Mouse (Mus musculus): Measurements from ENCODE around the gene Vmn1r138. TPM values are rescaled to one million over a fixed set of nuclear protein-coding genes. Genes with fewer than 3 reads are reported as not detected.
"Not testable (repeated sequence)": the region's sequence is repeated elsewhere in the genome, so short reads cannot be mapped to it uniquely, and the experiment has no call there.

The Vmn1r138 gene
- not detected for total RNA-seq (2021)
- long read RNA-seq, result 0 reads

DNA sequence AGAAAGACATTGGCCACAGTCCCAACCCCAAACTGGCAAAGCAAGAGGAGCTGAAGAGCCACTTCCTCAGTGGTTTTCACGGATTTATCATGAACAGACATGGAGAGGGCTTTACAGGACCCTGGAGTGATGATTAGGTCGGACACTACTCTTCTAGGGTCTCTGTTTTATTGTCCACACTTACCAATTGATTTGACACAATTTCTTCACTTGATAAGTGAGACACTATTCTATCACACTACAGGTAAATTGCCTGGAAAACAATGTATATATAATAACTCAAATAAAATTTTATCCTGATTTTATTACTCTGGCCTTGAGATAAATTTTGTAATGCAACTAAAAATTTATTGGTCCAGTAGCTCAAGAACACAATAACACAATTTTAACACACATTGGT, at the start of gene Vmn1r138:
Gene Vmn1r138 (minus strand): TSS at position 101 of the 400 bp plus-strand sequence.
- not testable (repeated sequence) for DNase-seq (ENCODE audit: low spot score in 2 of 2)

DNA sequence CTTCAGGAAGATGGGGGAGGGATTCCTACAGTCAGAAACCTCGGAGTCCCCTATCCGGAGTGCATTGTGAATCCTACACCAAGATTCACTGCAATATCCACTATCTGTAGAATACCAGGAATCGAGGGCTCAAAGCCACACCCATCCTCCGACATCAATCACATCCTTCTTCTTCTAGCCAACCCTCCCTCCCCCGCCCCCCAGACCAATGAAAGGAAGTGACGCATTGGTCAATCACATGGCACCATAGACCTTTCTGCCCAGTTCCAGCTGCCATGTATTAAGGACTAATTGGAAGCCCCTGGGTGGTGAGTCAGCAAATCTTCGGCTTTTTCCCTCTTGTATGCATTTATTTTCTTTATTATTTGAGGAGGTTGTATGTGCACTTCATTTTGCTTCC, 40.1 kb upstream of the Vmn1r138 start, which contains the start of gene Vmn1r139:
Gene Vmn1r139 (plus strand): TSS at position 301 of the 400 bp plus-strand sequence.
- DNase-seq (ENCODE audit: low spot score in 2 of 2), result not testable (repeated sequence)

DNA sequence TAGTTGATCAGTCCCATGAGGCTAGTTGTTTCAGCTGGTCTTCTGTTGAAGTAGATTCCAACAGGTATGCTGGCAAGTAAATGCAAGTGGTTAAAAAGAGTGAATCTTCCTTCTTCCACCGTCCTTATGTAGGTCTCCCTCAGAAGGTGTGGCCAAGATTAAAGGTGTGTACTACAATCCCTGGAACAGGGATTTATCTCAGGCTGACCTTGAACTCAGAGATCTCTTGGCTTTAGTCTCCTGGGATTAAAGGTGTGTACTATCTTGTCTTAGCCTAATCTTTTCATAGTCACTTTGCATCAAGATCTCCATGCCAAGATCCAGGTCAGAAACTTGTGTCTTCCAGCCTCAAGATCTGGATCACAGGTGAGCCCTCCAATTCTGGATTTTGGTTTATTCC, 27.5 kb upstream of the Vmn1r138 start, which contains the start of gene Gm6176:
Gene Gm6176 (minus strand): TSS at position 101 of the 400 bp plus-strand sequence.
- DNase-seq (ENCODE audit: low spot score in 2 of 2), result not testable (repeated sequence)

DNA sequence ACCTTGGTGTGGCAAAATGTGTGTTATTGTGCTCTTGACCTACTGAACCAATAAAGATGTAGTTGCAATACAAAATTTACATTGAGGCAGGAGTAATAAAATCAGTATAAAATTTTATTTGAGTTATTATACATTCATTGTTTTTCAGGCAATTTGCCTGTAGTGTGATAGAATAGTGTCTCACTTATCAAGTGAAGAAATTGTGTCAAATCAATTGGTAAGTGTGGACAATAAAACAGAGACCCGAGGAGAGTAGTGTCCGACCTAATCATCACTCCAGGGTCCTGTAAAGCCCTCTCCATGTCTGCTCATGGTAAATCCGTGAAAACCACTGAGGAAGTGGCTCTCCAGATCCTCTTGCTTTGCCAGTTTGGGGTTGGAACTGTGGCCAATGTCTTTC, 34.4 kb downstream of the Vmn1r138 start, which contains the start of gene Vmn1r137:
Gene Vmn1r137 (plus strand): TSS at position 301 of the 400 bp plus-strand sequence.
- not testable (repeated sequence) for DNase-seq (ENCODE audit: low spot score in 2 of 2)

Other genes with a start within 250 kb of the Vmn1r138 start
- not detected for gene Gm4177, start 232.2 kb downstream of the Vmn1r138 start, total RNA-seq (2021)
- not detected for gene Vmn1r135, start 196.5 kb downstream of the Vmn1r138 start, total RNA-seq (2021)
- not detected for gene Gm5725, start 184.6 kb downstream of the Vmn1r138 start, total RNA-seq (2021)
- gene Gm5891, start 107.6 kb downstream of the Vmn1r138 start, total RNA-seq (2021), result not detected
- gene Vmn1r137, start 34.3 kb downstream of the Vmn1r138 start, total RNA-seq (2021), result not detected
- gene Gm6176, start 27.4 kb upstream of the Vmn1r138 start, total RNA-seq (2021), result not detected
- not detected for gene Vmn1r139, start 40.2 kb upstream of the Vmn1r138 start, total RNA-seq (2021)
- not detected for gene Gm16451, start 89.3 kb upstream of the Vmn1r138 start, total RNA-seq (2021)
- gene Gm10666, start 105.8 kb upstream of the Vmn1r138 start, total RNA-seq (2021), result not detected
- not detected for gene Vmn1r142, start 135.1 kb upstream of the Vmn1r138 start, total RNA-seq (2021)
- gene Vmn1r143, start 160.5 kb upstream of the Vmn1r138 start, total RNA-seq (2021), result not detected
- not detected for gene Gm8653, start 172.4 kb upstream of the Vmn1r138 start, total RNA-seq (2021)
- not detected for gene Gm8453, start 200.6 kb upstream of the Vmn1r138 start, total RNA-seq (2021)

All from layer of hippocampus, adult 18-20 months (tissue).